Mouse (Mus musculus): Measurements from ENCODE around the gene Card14.

The Card14 gene

GRCm38 (mm10) chr11:119310621-119311020 lies 3.1 kb downstream of the Card14 start:
- no peaks in the 10 kb centered on the region for H3K9me3 ChIP-seq (ENCODE audit: low read length)
- peaks cover 15% of the 10 kb centered on the region for H3K27me3 ChIP-seq (ENCODE audit: insufficient read depth, low read length)
- peaks cover 33% of the 10 kb centered on the region for H3K4me1 ChIP-seq (replicated peaks; ENCODE audit: low read depth, low read length)
- H3K36me3 ChIP-seq (ENCODE audit: insufficient read depth, low read length), result no peaks in the 10 kb centered on the region
- no peak overlapping the region for H3K4me3 ChIP-seq (replicated peaks; ENCODE audit: low read length)
- TF ChIP-seq CTCF (conservative IDR thresholded peaks at IDR 0.05; ENCODE audit: low read length) (no peak), POU5F1 (IDR thresholded peaks at IDR 0.05; ENCODE audit: borderline replicate concordance, low read length) (no peak), NANOG (IDR thresholded peaks at IDR 0.05; ENCODE audit: borderline replicate concordance, low read length) (no peak)

GRCm38 (mm10) chr11:119314252-119314936 lies 6.8 kb downstream of the Card14 start:
- Histone ChIP-seq H3K4me1 (replicated peaks; ENCODE audit: low read depth, low read length) (peaks cover 9% of the 10 kb centered on the region), H3K9me3 (ENCODE audit: low read length) (no peaks in the 10 kb centered on the region), H3K36me3 (ENCODE audit: insufficient read depth, low read length) (no peaks in the 10 kb centered on the region), H3K27me3 (ENCODE audit: insufficient read depth, low read length) (peaks cover 10% of the 10 kb centered on the region), H3K4me3 (replicated peaks; ENCODE audit: low read length) (no peak overlapping the region)
- TF ChIP-seq NANOG (IDR thresholded peaks at IDR 0.05; ENCODE audit: borderline replicate concordance, low read length) (no peak), CTCF (conservative IDR thresholded peaks at IDR 0.05; ENCODE audit: low read length) (no peak)

GRCm38 (mm10) chr11:119316720-119317119 lies 9.2 kb downstream of the Card14 start:
- H3K9me3 ChIP-seq (ENCODE audit: low read length), result no peaks in the 10 kb centered on the region
- TF ChIP-seq POU5F1 (IDR thresholded peaks at IDR 0.05; ENCODE audit: borderline replicate concordance, low read length) (no peak), NANOG (IDR thresholded peaks at IDR 0.05; ENCODE audit: borderline replicate concordance, low read length) (no peak), CTCF (conservative IDR thresholded peaks at IDR 0.05; ENCODE audit: low read length) (no peak)
- H3K27me3 ChIP-seq (ENCODE audit: insufficient read depth, low read length), result peaks cover 10% of the 10 kb centered on the region
- H3K4me3 ChIP-seq (replicated peaks; ENCODE audit: low read length), result no peak overlapping the region
- H3K36me3 ChIP-seq (ENCODE audit: insufficient read depth, low read length), result no peaks in the 10 kb centered on the region
- H3K4me1 ChIP-seq (replicated peaks; ENCODE audit: low read depth, low read length), result peaks cover 4% of the 10 kb centered on the region; the same call in 1 of the 2 replicates

GRCm38 (mm10) chr11:119322521-119322920 lies 15.0 kb downstream of the Card14 start:
- Histone ChIP-seq H3K4me1 (replicated peaks; ENCODE audit: low read depth, low read length) (no peaks in the 10 kb centered on the region), H3K36me3 (ENCODE audit: insufficient read depth, low read length) (no peaks in the 10 kb centered on the region), H3K27me3 (ENCODE audit: insufficient read depth, low read length) (peaks cover 23% of the 10 kb centered on the region), H3K9me3 (ENCODE audit: low read length) (no peaks in the 10 kb centered on the region), H3K4me3 (replicated peaks; ENCODE audit: low read length) (no peak overlapping the region)
- no peak for TF ChIP-seq NANOG (IDR thresholded peaks at IDR 0.05; ENCODE audit: borderline replicate concordance, low read length)
- TF ChIP-seq CTCF (conservative IDR thresholded peaks at IDR 0.05; ENCODE audit: low read length), result no peak
- no peak for TF ChIP-seq POU5F1 (IDR thresholded peaks at IDR 0.05; ENCODE audit: borderline replicate concordance, low read length)

- Histone ChIP-seq H3K36me3 (ENCODE audit: insufficient read depth, low read length) (no peaks in the 10 kb centered on the region), H3K9me3 (ENCODE audit: low read length) (no peaks in the 10 kb centered on the region), H3K27me3 (ENCODE audit: insufficient read depth, low read length) (peaks cover 26% of the 10 kb centered on the region), H3K4me1 (replicated peaks; ENCODE audit: low read depth, low read length) (no peaks in the 10 kb centered on the region; the same call in 1 of the 2 replicates), H3K4me3 (replicated peaks; ENCODE audit: low read length) (no peak overlapping the region)
- TF ChIP-seq CTCF (conservative IDR thresholded peaks at IDR 0.05; ENCODE audit: low read length), result peak; percentile 90
- TF ChIP-seq POU5F1 (IDR thresholded peaks at IDR 0.05; ENCODE audit: borderline replicate concordance, low read length), result no peak
- no peak for TF ChIP-seq NANOG (IDR thresholded peaks at IDR 0.05; ENCODE audit: borderline replicate concordance, low read length)
Measured at GRCm38 (mm10) chr11:119325068-119325467, 17.5 kb downstream of the Card14 start.

GRCm38 (mm10) chr11:119330592-119330991 lies 23.0 kb downstream of the Card14 start:
- Histone ChIP-seq H3K36me3 (ENCODE audit: insufficient read depth, low read length) (no peaks in the 10 kb centered on the region), H3K27me3 (ENCODE audit: insufficient read depth, low read length) (peaks cover 11% of the 10 kb centered on the region), H3K4me1 (replicated peaks; ENCODE audit: low read depth, low read length) (peaks cover 28% of the 10 kb centered on the region), H3K9me3 (ENCODE audit: low read length) (no peaks in the 10 kb centered on the region), H3K4me3 (replicated peaks; ENCODE audit: low read length) (no peak overlapping the region)
- TF ChIP-seq NANOG (IDR thresholded peaks at IDR 0.05; ENCODE audit: borderline replicate concordance, low read length) (no peak), POU5F1 (IDR thresholded peaks at IDR 0.05; ENCODE audit: borderline replicate concordance, low read length) (no peak), CTCF (conservative IDR thresholded peaks at IDR 0.05; ENCODE audit: low read length) (no peak)

GRCm38 (mm10) chr11:119331970-119332369 lies 24.4 kb downstream of the Card14 start:
- no peaks in the 10 kb centered on the region for H3K9me3 ChIP-seq (ENCODE audit: low read length)
- H3K4me1 ChIP-seq (replicated peaks; ENCODE audit: low read depth, low read length), result peaks cover 28% of the 10 kb centered on the region
- no peak overlapping the region for H3K4me3 ChIP-seq (replicated peaks; ENCODE audit: low read length)
- peak; percentile 13; the same call in 1 of the 2 replicates for TF ChIP-seq CTCF (conservative IDR thresholded peaks at IDR 0.05; ENCODE audit: low read length)
- no peak for TF ChIP-seq POU5F1 (IDR thresholded peaks at IDR 0.05; ENCODE audit: borderline replicate concordance, low read length)
- TF ChIP-seq NANOG (IDR thresholded peaks at IDR 0.05; ENCODE audit: borderline replicate concordance, low read length), result no peak
- H3K27me3 ChIP-seq (ENCODE audit: insufficient read depth, low read length), result peaks cover 11% of the 10 kb centered on the region
- H3K36me3 ChIP-seq (ENCODE audit: insufficient read depth, low read length), result no peaks in the 10 kb centered on the region

GRCm38 (mm10) chr11:119338271-119339059 lies 30.9 kb downstream of the Card14 start:
- H3K4me3 ChIP-seq (replicated peaks; ENCODE audit: low read length), result no peak overlapping the region
- H3K4me1 ChIP-seq (replicated peaks; ENCODE audit: low read depth, low read length), result peaks cover 12% of the 10 kb centered on the region
- no peak for TF ChIP-seq NANOG (IDR thresholded peaks at IDR 0.05; ENCODE audit: borderline replicate concordance, low read length)
- no peak for TF ChIP-seq CTCF (conservative IDR thresholded peaks at IDR 0.05; ENCODE audit: low read length)
- TF ChIP-seq POU5F1 (IDR thresholded peaks at IDR 0.05; ENCODE audit: borderline replicate concordance, low read length), result no peak
- no peaks in the 10 kb centered on the region for H3K36me3 ChIP-seq (ENCODE audit: insufficient read depth, low read length)
- H3K27me3 ChIP-seq (ENCODE audit: insufficient read depth, low read length), result peaks cover 7% of the 10 kb centered on the region; the same call in 1 of the 2 replicates
- no peaks in the 10 kb centered on the region for H3K9me3 ChIP-seq (ENCODE audit: low read length)
